Mouse (Mus musculus): ENCODE data around the gene Ppp4r4. TPM values are rescaled to one million over a fixed set of nuclear protein-coding genes. Genes with fewer than 3 reads are reported as not detected.
"Not testable (repeated sequence)": the region's sequence is repeated elsewhere in the genome, so short reads cannot be mapped to it uniquely, and the experiment has no call there.

The Ppp4r4 gene
- polyA plus RNA-seq (2012; rRNA removed): 0.66 and 0.67 TPM in 2 replicates

DNA sequence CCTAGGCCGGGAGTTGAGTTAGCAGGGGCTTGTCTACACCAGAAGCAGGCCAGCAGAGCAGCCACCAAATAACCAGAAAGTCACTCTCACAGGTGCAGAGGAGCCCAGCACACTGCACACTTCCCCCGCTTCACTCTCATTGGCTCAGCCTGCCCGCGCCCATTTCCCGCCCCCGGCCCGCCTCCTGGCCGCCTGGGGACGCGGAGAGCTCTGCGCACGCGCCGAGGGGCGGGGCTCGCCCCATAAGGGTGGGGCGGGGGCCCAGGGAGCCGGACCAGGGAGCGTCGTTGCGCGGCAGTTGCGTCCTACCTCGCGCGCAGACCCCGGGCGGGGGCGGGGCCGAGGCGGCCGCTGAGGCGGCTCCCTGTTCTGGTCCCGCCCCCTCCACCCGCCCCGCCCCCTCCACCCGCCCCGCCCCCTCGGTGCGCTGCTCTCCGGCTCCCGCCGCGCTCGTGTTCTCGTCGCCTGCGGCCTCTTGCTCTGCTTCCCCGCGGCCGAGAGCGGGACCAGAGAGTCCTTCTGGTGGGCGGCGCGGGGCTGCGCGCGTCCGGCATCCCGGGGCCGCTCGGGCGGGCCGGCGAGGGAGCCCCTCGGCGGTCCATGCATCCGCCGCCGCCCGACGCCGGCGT is at the start of gene Ppp4r4:
Ppp4r4 (plus strand) TSS at position 264 of the 629 bp plus-strand sequence.
- WGBS: under 1% methylated on average over 69 of the region's 74 CpGs
- DNase-seq (ENCODE audit: low read depth, low spot score): peak; percentile 65

DNA sequence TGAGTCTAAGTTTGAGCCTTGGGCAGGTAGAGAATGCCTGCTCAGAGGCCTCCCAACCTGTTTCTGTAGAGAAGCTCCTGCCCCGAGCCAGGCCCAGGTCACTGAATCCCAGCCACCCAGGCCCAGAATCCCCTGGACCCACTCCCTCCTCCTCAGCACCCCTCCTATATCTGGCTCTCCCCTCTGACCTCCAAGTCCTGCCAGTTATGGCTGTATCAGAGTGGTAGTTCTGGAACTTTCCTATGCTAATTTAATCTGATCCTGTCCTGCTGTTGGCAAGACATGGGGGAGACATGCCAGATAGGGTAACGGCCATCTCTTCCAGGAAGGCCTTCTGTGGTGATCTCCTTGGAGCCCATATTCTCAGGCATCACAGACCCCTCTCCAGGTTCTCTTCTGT is 49.3 kb upstream of the Ppp4r4 start:
- 87% methylated on average over 2 of the region's 2 CpGs for WGBS
- no peak for DNase-seq (ENCODE audit: low read depth, low spot score)

DNA sequence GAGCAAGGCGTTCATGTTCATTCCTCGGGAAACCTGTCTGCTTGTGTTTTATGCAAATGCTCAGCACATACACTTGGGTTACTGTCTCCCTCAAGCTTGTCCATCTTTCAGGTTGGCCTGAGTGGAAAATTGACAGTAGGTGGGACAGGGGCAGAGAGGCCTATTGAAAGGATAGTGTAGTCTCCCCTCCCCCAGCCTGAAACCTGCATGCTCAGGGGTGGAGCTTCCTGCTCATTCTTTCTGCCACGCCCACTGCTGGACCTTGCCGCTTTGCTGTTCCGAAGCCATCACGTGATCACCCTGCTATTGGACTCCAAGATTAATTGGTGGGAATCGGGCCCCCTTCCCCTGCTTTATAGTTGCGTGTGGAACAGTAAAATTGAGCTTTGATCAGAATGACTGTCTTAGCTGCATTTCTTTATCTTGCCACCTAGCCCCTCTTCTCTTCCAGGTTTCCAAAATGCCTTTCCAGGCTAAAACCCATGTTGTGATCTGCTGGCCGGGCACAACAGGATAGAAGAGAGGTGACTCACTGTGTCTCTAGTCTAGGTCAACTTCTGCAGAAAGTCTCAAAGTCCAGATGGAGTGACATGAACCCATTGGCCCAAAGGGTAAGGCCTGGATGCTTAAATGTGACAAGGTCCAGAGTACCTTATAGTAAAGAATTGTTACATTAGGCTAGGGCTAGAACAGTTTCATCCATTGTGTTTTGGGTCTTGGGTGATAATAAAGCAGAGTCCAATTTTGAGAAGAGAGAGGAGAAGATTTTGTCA is 47.7 kb upstream of the Ppp4r4 start:
- 35% methylated on average over 9 of the region's 9 CpGs for WGBS
- not testable (repeated sequence) for DNase-seq (ENCODE audit: low read depth, low spot score)

DNA sequence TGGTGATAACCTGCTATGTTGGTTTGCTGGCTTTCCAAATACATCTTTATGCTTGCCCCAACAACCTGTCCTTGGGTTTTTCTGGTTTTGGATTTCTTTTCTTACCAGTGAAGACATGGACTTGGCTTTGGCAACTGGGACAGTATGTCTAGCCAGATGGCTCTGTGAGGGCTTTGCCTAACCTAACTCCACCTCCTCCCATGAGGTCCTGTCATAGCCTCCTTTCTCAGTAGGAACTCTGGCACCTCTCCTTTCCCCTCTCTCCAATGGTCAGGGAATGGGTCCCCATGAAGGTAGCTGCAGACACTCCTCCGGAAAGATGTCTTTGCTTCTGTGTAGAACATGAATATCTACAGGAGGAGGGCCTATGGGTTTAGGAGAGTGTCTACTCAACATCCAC is 45.4 kb upstream of the Ppp4r4 start:
- DNase-seq (ENCODE audit: low read depth, low spot score): no peak
- 84% methylated on average over 1 of the region's 1 CpGs for WGBS

DNA sequence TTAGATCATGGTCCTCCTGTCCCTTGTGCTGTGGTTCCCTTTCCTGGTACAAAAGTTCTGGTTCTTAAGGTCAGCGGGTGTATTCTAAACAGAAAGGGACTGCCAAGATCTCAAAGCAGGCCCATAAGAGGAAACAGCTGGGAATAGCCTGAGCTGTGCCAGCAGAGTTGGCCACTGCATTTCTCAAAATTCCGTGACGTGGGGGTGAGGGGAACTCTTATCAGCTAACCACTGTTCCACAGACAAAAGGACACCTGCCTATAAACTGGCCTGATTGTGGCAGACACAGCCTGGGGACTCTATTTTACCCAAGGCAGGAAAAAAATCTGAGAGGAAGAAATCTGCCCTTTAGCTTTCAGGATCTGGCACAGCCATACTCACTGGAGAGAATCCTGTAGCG is 44.8 kb upstream of the Ppp4r4 start:
- WGBS: 14% methylated on average over 4 of the region's 4 CpGs
- no peak for DNase-seq (ENCODE audit: low read depth, low spot score)

DNA sequence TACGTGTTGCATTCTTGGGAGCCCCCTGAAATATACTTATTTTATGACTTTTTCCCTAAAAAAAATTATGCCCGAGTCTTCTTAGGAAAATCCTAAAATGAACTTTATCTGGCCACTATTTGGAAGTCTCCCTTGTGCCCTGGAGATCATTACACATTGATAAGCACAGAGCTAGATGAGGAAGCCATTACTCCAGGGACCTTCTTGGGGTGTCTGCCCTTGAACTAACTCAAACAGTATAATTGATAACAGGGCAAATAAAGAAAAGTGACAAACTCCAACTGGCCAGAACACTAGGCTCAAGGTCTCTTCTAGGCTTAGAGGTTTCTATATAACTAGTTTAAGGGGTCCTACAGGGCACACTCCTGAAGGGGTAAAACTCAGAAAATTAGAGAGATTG is 44.3 kb upstream of the Ppp4r4 start:
- no peak for DNase-seq (ENCODE audit: low read depth, low spot score)
- WGBS: 50% methylated on average over 2 of the region's 2 CpGs

DNA sequence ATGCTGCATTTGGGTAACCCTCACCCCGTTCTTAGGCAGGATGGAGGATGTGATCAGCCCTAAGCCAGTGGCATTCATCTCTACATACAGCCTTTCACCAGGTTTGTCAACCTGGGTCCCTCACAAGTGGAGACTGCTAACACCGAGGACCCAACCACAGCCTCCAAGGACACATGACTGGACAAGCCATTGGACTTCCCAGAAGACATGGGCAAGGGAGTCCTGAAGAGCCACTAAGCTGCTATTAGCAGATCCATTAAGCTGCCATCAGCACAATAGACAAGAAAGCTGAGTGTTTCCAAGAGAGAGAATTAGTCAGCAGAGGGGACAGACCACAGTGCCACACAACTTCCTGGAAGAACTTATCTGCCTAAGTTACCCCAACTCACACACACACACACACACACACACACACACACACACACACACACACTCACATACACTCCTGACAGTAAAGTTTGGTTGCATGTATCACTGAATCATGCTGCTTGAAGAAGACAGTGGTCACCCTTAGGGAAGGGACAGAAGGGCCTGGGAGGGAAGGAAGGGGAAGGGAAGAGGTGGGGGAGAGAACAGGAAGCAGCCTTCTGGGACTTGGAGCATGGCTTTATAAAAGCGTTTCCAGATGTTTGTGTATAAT is 40.9 kb upstream of the Ppp4r4 start:
- DNase-seq (ENCODE audit: low read depth, low spot score): no peak
- 61% methylated on average over 3 of the region's 3 CpGs for WGBS

DNA sequence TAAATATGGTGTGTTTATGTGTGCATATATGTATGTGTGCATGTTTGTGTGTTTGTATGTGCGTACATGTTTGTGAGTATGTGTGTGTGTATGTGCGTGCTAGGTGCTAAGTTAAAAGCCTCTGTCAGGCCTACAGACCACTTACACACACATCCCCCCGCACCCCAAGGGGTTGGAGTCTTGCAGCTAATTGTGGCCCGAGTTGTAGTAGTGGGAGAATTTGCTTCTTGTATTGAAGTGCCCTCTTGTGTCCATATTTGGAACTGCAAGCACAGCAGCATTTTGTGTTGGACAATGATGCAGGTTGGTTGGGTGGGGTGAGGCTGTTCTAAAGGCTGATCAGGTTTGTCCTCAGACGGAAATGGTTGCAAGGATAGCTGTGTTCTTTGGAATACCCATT is 39.3 kb upstream of the Ppp4r4 start:
- 28% methylated on average over 5 of the region's 5 CpGs for WGBS
- DNase-seq (ENCODE audit: low read depth, low spot score): peak; percentile 72

DNA sequence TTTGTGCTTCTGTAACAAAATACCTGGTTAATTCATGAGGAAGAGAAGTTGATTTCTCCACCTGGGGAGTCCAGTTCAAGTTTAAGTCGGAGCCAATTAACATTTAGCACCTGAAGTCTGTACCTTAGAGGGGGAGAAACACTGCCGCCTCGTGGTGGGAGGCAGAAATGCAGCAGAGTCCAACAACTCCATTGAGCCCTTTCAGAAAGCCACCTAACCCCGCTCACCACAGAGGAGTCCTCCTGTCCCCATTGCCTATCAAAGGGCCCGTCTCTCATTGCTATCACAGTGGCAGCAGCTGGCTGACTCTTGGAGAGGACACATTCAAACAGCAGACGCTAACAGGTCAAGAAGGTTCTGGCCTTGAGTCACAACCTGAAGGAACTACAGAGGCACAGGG is 37.6 kb upstream of the Ppp4r4 start:
- DNase-seq (ENCODE audit: low read depth, low spot score): peak; percentile 37
- 13% methylated on average over 6 of the region's 6 CpGs for WGBS

DNA sequence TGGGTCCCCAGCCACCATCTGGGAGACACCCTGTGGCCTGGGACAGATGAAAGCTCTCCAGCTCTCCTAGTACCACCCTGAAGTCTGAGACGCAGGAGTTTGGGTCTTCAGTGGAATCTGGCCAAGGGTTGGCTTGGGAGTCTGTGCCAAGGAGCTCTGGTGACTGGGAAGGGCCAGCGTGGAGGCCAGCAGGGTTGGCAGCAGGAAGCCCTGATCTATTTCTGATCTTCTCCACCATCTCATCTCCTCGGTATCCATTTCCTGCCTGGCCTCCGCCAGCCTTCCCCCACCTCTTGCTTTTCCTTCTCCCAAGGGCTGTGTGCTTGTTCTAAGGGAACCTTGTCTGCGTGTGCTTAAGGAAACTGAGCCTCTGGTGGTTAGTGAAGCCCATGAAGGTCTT is 33.3 kb upstream of the Ppp4r4 start:
- no peak for DNase-seq (ENCODE audit: low read depth, low spot score)
- WGBS: 57% methylated on average over 5 of the region's 5 CpGs

DNA sequence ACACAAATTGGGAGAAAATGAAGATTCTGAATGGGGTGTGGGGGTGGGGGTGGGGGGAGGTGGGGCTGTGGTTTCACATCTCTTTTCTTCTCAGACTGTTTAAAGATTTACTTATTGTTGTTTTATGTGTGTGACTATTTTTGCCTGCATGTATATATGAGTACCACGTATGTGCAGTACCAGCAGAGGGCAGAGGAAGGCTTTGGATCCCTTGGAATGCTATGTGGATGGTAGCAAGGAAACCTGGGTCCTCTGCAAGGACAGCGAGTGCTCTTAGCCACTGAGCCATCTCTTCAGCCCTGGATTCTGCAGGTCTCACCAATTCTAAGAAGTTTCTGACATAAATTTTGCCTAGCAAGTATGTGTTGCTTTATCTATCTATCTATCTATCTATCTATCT is 32.8 kb upstream of the Ppp4r4 start:
- WGBS: 61% methylated on average over 2 of the region's 2 CpGs
- DNase-seq (ENCODE audit: low read depth, low spot score): no peak

DNA sequence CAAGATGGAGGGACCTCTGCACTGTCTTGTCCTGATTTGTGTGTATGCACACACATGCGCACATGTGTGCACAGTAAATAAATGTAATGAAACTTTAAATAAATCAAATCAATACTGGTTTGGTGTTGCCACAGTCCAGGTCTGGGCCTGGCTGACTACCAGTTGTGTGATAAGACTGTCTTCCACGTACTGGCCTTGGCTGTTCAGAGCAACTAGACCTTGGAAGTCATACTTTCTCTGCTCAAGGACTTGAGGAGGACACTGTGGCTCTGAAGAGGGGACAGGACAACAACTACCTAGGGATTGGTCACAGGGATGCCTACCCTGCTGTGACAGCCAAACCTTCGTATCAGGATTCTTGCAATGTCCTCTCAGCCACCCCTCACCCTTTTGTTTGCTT is 28.8 kb upstream of the Ppp4r4 start:
- 79% methylated on average over 3 of the region's 3 CpGs for WGBS
- no peak for DNase-seq (ENCODE audit: low read depth, low spot score)

DNA sequence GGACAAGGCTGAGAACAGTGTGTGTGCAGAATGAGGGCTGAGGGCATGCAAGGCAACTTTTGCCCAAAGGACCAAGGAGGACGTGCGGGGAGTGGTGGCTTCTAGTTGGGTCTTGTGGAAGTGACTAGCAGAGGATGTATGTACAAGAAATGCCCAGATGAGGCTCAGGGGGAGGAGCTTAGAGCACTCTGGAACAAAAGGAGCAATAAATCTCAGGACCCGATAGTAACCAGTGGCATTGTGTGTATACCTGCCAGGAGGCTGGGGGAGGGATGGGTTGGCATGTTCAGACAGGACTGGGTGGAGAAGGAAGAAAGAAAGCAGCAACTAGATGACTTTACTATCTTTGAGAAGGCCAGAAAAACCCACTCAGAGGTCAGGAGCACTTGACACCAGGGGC is 27.7 kb upstream of the Ppp4r4 start:
- no peak for DNase-seq (ENCODE audit: low read depth, low spot score)
- 56% methylated on average over 3 of the region's 3 CpGs for WGBS

DNA sequence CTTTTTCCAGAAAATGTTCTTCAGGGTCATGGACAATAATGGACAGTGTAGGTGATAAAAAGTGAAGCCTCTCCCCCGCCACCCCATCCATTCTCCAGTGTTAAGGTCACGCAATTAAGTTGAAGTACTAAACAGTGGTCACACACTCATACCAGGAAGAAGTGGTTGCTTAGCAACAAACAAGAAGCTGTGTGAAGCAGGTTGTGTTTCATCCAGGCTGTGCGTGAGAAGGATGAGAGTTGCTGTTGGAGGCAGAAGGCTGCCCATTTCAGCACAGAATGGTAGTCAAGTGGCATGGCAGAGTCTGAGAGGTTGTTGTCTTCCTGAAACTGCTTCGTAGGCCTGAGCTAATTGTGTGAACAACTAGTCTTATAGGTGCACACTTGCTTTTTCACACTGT is 23.7 kb upstream of the Ppp4r4 start:
- DNase-seq (ENCODE audit: low read depth, low spot score): no peak
- WGBS: 57% methylated on average over 4 of the region's 4 CpGs

DNA sequence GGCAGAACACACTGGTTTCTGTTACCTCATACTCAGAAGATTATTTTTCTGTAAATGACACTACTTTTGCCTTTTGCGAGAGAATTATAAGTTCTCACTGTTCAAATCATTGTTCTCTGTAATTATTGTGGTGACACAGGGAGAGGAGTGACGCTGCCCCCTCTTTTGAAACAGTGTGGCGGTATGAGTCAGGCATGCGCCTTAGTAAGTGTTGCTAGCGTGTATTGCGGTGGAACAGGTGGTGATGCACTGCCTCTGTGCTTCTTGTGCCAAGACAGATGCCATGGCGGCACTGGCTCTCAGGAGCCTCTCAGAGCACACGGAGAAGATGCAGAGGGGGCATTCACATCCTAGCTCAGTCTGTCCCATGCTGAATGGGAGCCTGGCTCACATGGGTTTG is 22.2 kb upstream of the Ppp4r4 start:
- DNase-seq (ENCODE audit: low read depth, low spot score): no peak
- WGBS: 88% methylated on average over 8 of the region's 8 CpGs

DNA sequence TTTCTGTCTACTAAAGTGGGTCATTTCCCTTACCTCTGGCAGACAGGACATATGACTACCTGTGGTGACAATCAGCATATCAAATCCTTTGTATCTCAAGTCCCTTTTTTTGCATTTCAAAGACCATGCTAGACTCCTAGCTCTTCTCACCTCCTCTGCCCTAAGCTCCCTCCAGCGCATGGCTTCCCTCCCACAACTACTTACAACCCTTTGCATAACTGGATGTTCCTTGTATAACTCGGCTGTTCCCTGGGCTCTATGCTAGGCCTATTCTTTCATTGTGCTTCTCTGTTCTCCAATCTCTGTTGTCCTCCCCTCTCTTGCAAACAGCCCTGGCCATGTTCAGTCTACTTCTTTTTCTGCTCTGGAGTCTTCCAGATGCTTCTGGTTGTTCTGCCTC is 20.5 kb upstream of the Ppp4r4 start:
- DNase-seq (ENCODE audit: low read depth, low spot score): no peak
- 61% methylated on average over 2 of the region's 2 CpGs for WGBS

DNA sequence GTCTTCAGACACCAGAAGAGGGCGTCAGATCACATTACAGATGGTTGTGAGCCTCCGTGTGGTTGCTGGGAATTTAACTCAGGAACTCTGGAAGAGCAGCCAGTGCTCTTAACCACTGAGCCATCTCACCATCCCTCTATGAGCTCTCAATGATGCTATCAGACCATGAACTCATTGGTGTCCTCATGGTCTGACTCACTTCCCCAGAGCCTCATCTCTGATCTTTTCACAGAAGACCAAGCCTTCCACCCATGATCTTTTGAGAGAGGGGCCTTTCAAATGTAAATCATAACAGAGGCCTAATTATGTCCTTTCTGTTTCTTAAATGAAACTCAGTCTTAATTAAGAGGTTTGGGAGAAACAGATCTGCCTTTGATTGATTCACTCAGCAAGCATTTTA is 19.0 kb upstream of the Ppp4r4 start:
- no peak for DNase-seq (ENCODE audit: low read depth, low spot score)
- 54% methylated on average over 2 of the region's 2 CpGs for WGBS

DNA sequence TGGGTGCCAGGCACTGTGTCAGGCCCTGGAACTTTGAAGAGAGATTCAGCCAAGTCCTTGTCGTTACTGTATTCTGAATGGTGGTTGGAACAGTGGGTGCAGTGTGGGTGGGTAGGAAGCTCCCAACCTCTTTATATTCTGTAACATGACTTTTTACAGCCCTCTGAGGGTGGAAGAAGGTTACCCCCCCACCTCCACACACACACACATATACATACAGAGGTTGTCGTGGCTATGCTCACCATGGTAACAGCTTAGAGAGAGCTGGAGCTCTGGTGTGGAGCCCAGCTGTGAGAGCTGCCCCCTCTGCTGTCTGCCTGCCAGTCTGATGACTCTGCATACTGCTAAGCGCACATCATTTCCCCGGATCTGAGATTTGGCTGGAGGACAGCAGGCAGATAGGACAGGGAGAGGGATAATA is 18.6 kb upstream of the Ppp4r4 start:
- 47% methylated on average over 4 of the region's 4 CpGs for WGBS
- no peak for DNase-seq (ENCODE audit: low read depth, low spot score)

DNA sequence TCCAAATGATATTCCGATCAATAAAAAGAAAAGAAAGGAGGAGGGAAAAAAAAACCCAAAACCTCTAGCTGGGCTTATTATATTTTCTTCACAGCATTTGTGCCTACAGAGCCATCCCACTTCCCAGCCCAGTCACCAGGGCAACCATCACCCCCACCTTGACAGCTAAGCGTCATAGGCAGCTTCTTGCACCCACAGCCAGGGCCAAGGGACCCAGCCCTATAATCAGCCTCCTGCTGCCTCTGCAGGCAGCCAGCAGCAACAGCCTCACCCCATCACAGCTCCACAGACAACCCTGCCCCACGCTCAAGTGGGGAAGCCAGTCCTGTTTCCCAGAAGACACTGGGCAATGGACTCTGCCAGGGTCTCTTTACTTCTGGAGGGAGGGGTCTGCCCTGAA is 17.7 kb upstream of the Ppp4r4 start:
- no peak for DNase-seq (ENCODE audit: low read depth, low spot score)
- 59% methylated on average over 3 of the region's 3 CpGs for WGBS

DNA sequence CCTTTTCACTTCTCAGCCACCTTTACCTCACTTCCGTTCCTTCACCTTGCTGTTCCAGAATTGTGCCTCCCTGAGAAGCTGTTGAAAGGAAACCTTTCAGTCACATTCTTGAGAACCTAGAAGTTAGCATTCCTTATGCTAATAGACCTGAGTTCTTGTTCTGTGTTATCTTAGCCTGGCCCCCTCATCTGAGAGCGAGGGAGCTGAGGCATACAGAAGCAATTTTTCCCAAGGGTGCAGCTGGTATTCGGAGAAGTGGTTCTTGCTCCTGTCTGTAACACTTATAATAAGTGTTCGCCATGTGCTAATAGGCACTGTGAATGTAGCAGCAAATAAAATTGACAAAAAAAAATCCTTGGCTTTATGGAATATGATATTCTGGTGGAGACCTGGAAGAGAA is 16.4 kb upstream of the Ppp4r4 start:
- no peak for DNase-seq (ENCODE audit: low read depth, low spot score)
- WGBS: 85% methylated on average over 4 of the region's 4 CpGs

DNA sequence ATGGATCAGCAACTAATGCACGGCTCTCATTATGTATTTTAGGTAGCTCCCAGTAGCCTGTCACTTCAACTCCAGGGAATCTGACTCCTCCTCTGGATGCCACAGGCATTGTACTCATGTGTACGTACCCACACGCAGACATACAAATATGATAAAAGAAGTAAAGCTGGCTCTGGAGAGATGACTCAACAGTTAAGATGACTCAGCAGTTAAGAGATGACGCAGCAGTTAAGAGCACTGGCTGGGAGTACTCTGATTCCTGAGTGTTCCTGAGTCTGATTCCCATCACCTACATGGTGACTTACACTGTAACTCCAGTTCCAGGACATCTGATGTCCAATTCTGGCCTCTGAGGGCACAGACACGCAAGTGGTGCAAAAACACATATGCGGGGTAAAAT is 13.4 kb upstream of the Ppp4r4 start:
- WGBS: 77% methylated on average over 6 of the region's 6 CpGs
- DNase-seq (ENCODE audit: low read depth, low spot score): no peak
